Comparison of ENCODE assay signal across 12 mouse cellular contexts in the genomic region with DNA sequence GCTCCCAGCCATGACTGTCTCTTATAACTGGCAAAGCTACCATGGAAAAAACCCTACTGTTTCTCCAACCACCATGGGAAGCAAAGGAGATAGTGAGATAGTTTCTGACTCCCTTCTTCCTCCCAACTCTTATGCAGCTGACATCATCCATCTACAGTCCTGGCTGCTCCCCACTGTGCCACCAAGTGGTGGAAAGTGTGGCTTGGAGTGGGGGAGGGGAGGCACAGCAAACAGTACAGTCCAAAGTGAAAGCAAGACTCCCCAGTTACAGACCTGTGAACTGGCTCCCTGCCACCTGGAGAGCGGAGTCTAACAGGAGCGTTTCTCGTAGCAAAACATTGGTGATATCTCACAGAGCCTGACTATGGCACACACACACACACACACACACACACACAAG. TPM values are rescaled to one million over a fixed set of nuclear protein-coding genes. Genes with fewer than 3 reads are reported as not detected.
DNase-seq lines count a peak whose midpoint lies in the region; ATAC-seq lines count a peak whose summit lies in the region.
"Had no signal": no experiment of that assay in that cellular context is flagged by ENCODE, and none has a peak within 500 bp of the region (broad histone marks: within the 10 kb centered on the region; RNA-seq: fewer than 3 reads in every experiment).

No protein-coding gene starts in this region.

- no peak overlapping the region for H3K27ac ChIP-seq in kidney, embryonic 16.5 days (ENCODE audit: low read length)
- no peak overlapping the region for H3K27ac ChIP-seq in intestine, embryonic 15.5 days
- H3K27ac ChIP-seq in midbrain, embryonic 16.5 days (ENCODE audit: low read length): no peak overlapping the region
- H3K27ac ChIP-seq: embryonic facial prominence, embryonic 10.5 days; heart, embryonic 15.5 days; lung, embryonic 15.5 days; neural tube, embryonic 15.5 days had no signal

- 83% methylated on average over 3 of the region's 3 CpGs for WGBS in kidney, embryonic 16.5 days
- WGBS in intestine, embryonic 15.5 days: 76% methylated on average over 3 of the region's 3 CpGs
- WGBS in midbrain, embryonic 16.5 days: 92% methylated on average over 3 of the region's 3 CpGs

- H3K9me3 ChIP-seq in kidney, embryonic 16.5 days (ENCODE audit: low read length): no peaks in the 10 kb centered on the region
- no peaks in the 10 kb centered on the region for H3K9me3 ChIP-seq in intestine, embryonic 15.5 days
- H3K9me3 ChIP-seq in midbrain, embryonic 16.5 days (replicated peaks; ENCODE audit: control insufficient read depth, low read length, poor library complexity, severe bottlenecking): no peaks in the 10 kb centered on the region
- H3K9me3 ChIP-seq: embryonic facial prominence, embryonic 10.5 days; heart, embryonic 15.5 days; lung, embryonic 15.5 days; neural tube, embryonic 15.5 days had no signal

- H3K4me3 ChIP-seq in kidney, embryonic 16.5 days (ENCODE audit: low read length): no peak overlapping the region
- no peak overlapping the region for H3K4me3 ChIP-seq in intestine, embryonic 15.5 days (replicated peaks)
- no peak overlapping the region for H3K4me3 ChIP-seq in midbrain, embryonic 16.5 days (ENCODE audit: low read depth, low read length)
- H3K4me3 ChIP-seq: embryonic facial prominence, embryonic 10.5 days; heart, embryonic 15.5 days; lung, embryonic 15.5 days; neural tube, embryonic 15.5 days had no signal

- H3K9ac ChIP-seq in kidney, embryonic 16.5 days (replicated peaks; ENCODE audit: low read length): no peak overlapping the region
- no peak overlapping the region for H3K9ac ChIP-seq in intestine, embryonic 15.5 days
- H3K9ac ChIP-seq in midbrain, embryonic 16.5 days (ENCODE audit: low read depth, low read length): no peak overlapping the region
- H3K9ac ChIP-seq: heart, embryonic 15.5 days; lung, embryonic 15.5 days; neural tube, embryonic 15.5 days had no signal

- no peaks in the 10 kb centered on the region for H3K36me3 ChIP-seq in kidney, embryonic 16.5 days (ENCODE audit: insufficient read depth, low read length)
- H3K36me3 ChIP-seq in intestine, embryonic 15.5 days: no peaks in the 10 kb centered on the region
- no peaks in the 10 kb centered on the region for H3K36me3 ChIP-seq in midbrain, embryonic 16.5 days (ENCODE audit: control insufficient read depth, insufficient read depth, low read length)
- H3K36me3 ChIP-seq: embryonic facial prominence, embryonic 10.5 days; heart, embryonic 15.5 days; lung, embryonic 15.5 days; neural tube, embryonic 15.5 days had no signal

- H3K27me3 ChIP-seq in kidney, embryonic 16.5 days (ENCODE audit: insufficient read depth, low read length): no peaks in the 10 kb centered on the region
- no peaks in the 10 kb centered on the region for H3K27me3 ChIP-seq in intestine, embryonic 15.5 days (replicated peaks)
- H3K27me3 ChIP-seq in midbrain, embryonic 16.5 days (ENCODE audit: control insufficient read depth, insufficient read depth, low read depth, low read length): no peaks in the 10 kb centered on the region
- H3K27me3 ChIP-seq: lung, embryonic 15.5 days; neural tube, embryonic 15.5 days had no signal

- no peak overlapping the region for H3K4me2 ChIP-seq in kidney, embryonic 16.5 days (replicated peaks; ENCODE audit: low read depth, low read length)
- no peak overlapping the region for H3K4me2 ChIP-seq in intestine, embryonic 15.5 days (replicated peaks)
- H3K4me2 ChIP-seq in midbrain, embryonic 16.5 days (ENCODE audit: low read length): no peak overlapping the region
- H3K4me2 ChIP-seq: heart, embryonic 15.5 days; lung, embryonic 15.5 days; neural tube, embryonic 15.5 days had no signal

- DNase-seq in kidney, adult 18-20 months: peak; percentile 15
- DNase-seq in adipocyte (ENCODE audit: low spot score): no peak
- DNase-seq in yolk sac, embryonic 10.5 days (ENCODE audit: low spot score): no peak

- ATAC-seq in kidney, embryonic 16.5 days (ENCODE audit: low FRiP score, low TSS enrichment): no peak
- peak; percentile 56 for ATAC-seq in CD4-positive, CD25-positive, alpha-beta regulatory T cell, adult 4 months
- peak; percentile 68; the same call in 1 of the 2 replicates for ATAC-seq in intestine, embryonic 15.5 days
- peak; percentile 66 for ATAC-seq in megakaryocyte-erythroid progenitor cell, adult 5-6 weeks (replicated peaks; ENCODE audit: low FRiP score, low TSS enrichment, poor library complexity, severe bottlenecking)
- no peak for ATAC-seq in midbrain, embryonic 16.5 days

- no peaks in the 10 kb centered on the region for H3K4me1 ChIP-seq in kidney, embryonic 16.5 days (ENCODE audit: insufficient read depth, low read length)
- H3K4me1 ChIP-seq in intestine, embryonic 15.5 days (replicated peaks): no peaks in the 10 kb centered on the region
- no peaks in the 10 kb centered on the region for H3K4me1 ChIP-seq in midbrain, embryonic 16.5 days (ENCODE audit: control insufficient read depth, insufficient read depth, low read length)
- H3K4me1 ChIP-seq: embryonic facial prominence, embryonic 10.5 days; heart, embryonic 15.5 days; lung, embryonic 15.5 days; neural tube, embryonic 15.5 days had no signal

RNA-seq across cellular contexts. Expression of a gene that starts 20.5 kb away (rescaled TPM):
- polyA plus RNA-seq in kidney, embryonic 16.5 days (2015; fragmentation: Nextera tagmentation; extraction: Ambion mirVana): 64.6 and 71.4 TPM in 2 replicates
- polyA plus RNA-seq in CD4-positive, CD25-positive, alpha-beta regulatory T cell, adult 4 months (2017; shearing (Covaris generic)): 10 to 100 TPM; 73.4 to 76.6 TPM
- polyA plus RNA-seq in intestine, embryonic 15.5 days (2015; fragmentation: Nextera tagmentation; extraction: Ambion mirVana): 85.0 and 88.6 TPM in 2 replicates
- 36.4 and 45.4 TPM in 2 replicates for total RNA-seq in megakaryocyte-erythroid progenitor cell, adult 5-6 weeks (2014; fragmentation: Nextera tagmentation)
- 54.5 and 64.5 TPM in 2 replicates for total RNA-seq in megakaryocyte-erythroid progenitor cell, adult 5-6 weeks (2017)
- 54.5 and 54.7 TPM in 2 replicates for polyA plus RNA-seq in midbrain, embryonic 16.5 days (2015; fragmentation: Nextera tagmentation; extraction: Ambion mirVana)

RNA-seq across cellular contexts. Expression of a gene that starts 20.9 kb away (rescaled TPM):
- polyA plus RNA-seq in kidney, embryonic 16.5 days (2015; fragmentation: Nextera tagmentation; extraction: Ambion mirVana): 83.4 and 84.9 TPM in 2 replicates
- 10 to 100 TPM; 50.9 to 51.7 TPM for polyA plus RNA-seq in CD4-positive, CD25-positive, alpha-beta regulatory T cell, adult 4 months (2017; shearing (Covaris generic))
- polyA plus RNA-seq in intestine, embryonic 15.5 days (2015; fragmentation: Nextera tagmentation; extraction: Ambion mirVana): 58.9 and 63.7 TPM in 2 replicates
- 73.4 and 96.7 TPM in 2 replicates for total RNA-seq in megakaryocyte-erythroid progenitor cell, adult 5-6 weeks (2014; fragmentation: Nextera tagmentation)
- 52.0 and 55.7 TPM in 2 replicates for total RNA-seq in megakaryocyte-erythroid progenitor cell, adult 5-6 weeks (2017)
- 61.9 and 69.2 TPM in 2 replicates for polyA plus RNA-seq in midbrain, embryonic 16.5 days (2015; fragmentation: Nextera tagmentation; extraction: Ambion mirVana)

RNA-seq across cellular contexts. Expression of a gene that starts 43.2 kb away (rescaled TPM):
- 19.1 and 19.6 TPM in 2 replicates for polyA plus RNA-seq in kidney, embryonic 16.5 days (2015; fragmentation: Nextera tagmentation; extraction: Ambion mirVana)
- polyA plus RNA-seq in CD4-positive, CD25-positive, alpha-beta regulatory T cell, adult 4 months (2017; shearing (Covaris generic)): 10 to 100 TPM; 18.5 to 24.1 TPM
- polyA plus RNA-seq in intestine, embryonic 15.5 days (2015; fragmentation: Nextera tagmentation; extraction: Ambion mirVana): 15.1 and 15.7 TPM in 2 replicates
- 29.3 and 29.4 TPM in 2 replicates for total RNA-seq in megakaryocyte-erythroid progenitor cell, adult 5-6 weeks (2014; fragmentation: Nextera tagmentation)
- total RNA-seq in megakaryocyte-erythroid progenitor cell, adult 5-6 weeks (2017): 13.8 and 27.0 TPM in 2 replicates
- polyA plus RNA-seq in midbrain, embryonic 16.5 days (2015; fragmentation: Nextera tagmentation; extraction: Ambion mirVana): 14.0 and 14.1 TPM in 2 replicates

Comparison
In these comparisons a context has a peak if more than half of its experiments do, and no peak if none do; other contexts are left out.
1. ATAC-seq: peak in CD4-positive, CD25-positive, alpha-beta regulatory T cell, adult 4 months (single experiment), intestine, embryonic 15.5 days (single experiment) and megakaryocyte-erythroid progenitor cell, adult 5-6 weeks (single experiment); none in kidney, embryonic 16.5 days (single experiment) and midbrain, embryonic 16.5 days (single experiment).